Mouse (Mus musculus) spleen, adult 2 months (tissue): Measurements from ENCODE around the gene Ppfia4. TPM values are rescaled to one million over a fixed set of nuclear protein-coding genes. Genes with fewer than 3 reads are reported as not detected.
A peak's percentile ranks its signal among the peaks of the same experiment; 100 is the strongest.

Source experiments
- DNase-seq, 2 experiments: peaks; one replicate each; pipeline versions ENCODE4 v3.0.0 to v3.0.0-alpha.2; 2012 to 2021; ENCODE audit warnings: low spot score in 2 of 2, low read depth in 1 of 2
- H3K27ac ChIP-seq: fragments of 200-500 bp; 2 replicates; pipeline ENCODE4 v1.5.1; 2012; ENCODE audit warnings: low read length, inconsistent platforms; ENCODE audit not compliant: insufficient read depth
- H3K27me3 ChIP-seq: fragments of 200-500 bp; 2 replicates; pipeline ENCODE4 v1.6.1; 2012; ENCODE audit warnings: mild to moderate bottlenecking, moderate library complexity, low read length, inconsistent platforms; ENCODE audit not compliant: control insufficient read depth, insufficient read depth
- H3K36me3 ChIP-seq: fragments of 200-500 bp; 2 replicates; pipeline ENCODE4 v1.6.1; 2012; ENCODE audit warnings: mild to moderate bottlenecking, low read length, inconsistent platforms; ENCODE audit not compliant: control insufficient read depth, insufficient read depth
- H3K4me1 ChIP-seq: fragments of 200-500 bp; 2 replicates; pipeline ENCODE4 v1.6.1; 2011; ENCODE audit warnings: inconsistent platforms; ENCODE audit not compliant: control insufficient read depth, insufficient read depth, insufficient read length
- H3K4me3 ChIP-seq: fragments of 200-500 bp; 2 replicates; pipeline ENCODE4 v1.5.1; 2011; ENCODE audit warnings: mild to moderate bottlenecking, inconsistent platforms; ENCODE audit not compliant: insufficient read depth, insufficient read length; ENCODE audit errors: extremely low read depth
- CTCF ChIP-seq: fragments of 200-500 bp; IDR thresholded peaks from 2 replicates; pipeline ENCODE4 v1.5.1; 2011; ENCODE audit warnings: mild to moderate bottlenecking, inconsistent platforms; ENCODE audit not compliant: insufficient read depth, insufficient read length, insufficient replicate concordance; ENCODE audit errors: extremely low read depth
- POLR2A ChIP-seq: fragments of 200-500 bp; IDR thresholded peaks from 2 replicates; pipeline ENCODE4 v1.6.1; 2011; ENCODE audit warnings: low read depth, low read length, inconsistent platforms
- WGBS: fragments of 180-500 bp; shearing (Covaris S2); methylation state at CpG from one replicate; pipeline ENCODE4 v1.1.7; 2018; 5-methylcytosine and 5-hydroxymethylcytosine counted together
- polyA plus RNA-seq: library from polyadenylated mRNA; depleted of rRNA; stranded (reverse); fragments of >200 nt; gene quantifications from 2 replicates; pipeline ENCODE4 v1.2.3, GENCODE M21; 2012

Gene Ppfia4
- polyA plus RNA-seq, 1 experiment: 20.1 TPM

- TF ChIP-seq POLR2A (no peak), CTCF (no peak)
- H3K27ac ChIP-seq: no peak overlapping the region
- no peaks in the 10 kb centered on the region for H3K4me1 ChIP-seq
- no peak overlapping the region for H3K4me3 ChIP-seq
- H3K27me3 ChIP-seq: no peaks in the 10 kb centered on the region
- 88% methylated on average over 5 of the region's 5 CpGs for WGBS
- DNase-seq: no peak
- H3K36me3 ChIP-seq: no peaks in the 10 kb centered on the region
Observed at GRCm38 (mm10) chr1:134318261-134318660, 14.5 kb downstream of the Ppfia4 start.

- TF ChIP-seq CTCF (no peak), POLR2A (no peak)
- Histone ChIP-seq H3K4me1 (no peaks in the 10 kb centered on the region), H3K36me3 (no peaks in the 10 kb centered on the region), H3K27me3 (no peaks in the 10 kb centered on the region), H3K27ac (no peak overlapping the region), H3K4me3 (no peak overlapping the region)
- WGBS: 85% methylated on average over 9 of the region's 9 CpGs
- no peak for DNase-seq
Observed at GRCm38 (mm10) chr1:134316361-134316760, 16.4 kb downstream of the Ppfia4 start.

GRCm38 (mm10) chr1:134315181-134315580 is 17.5 kb downstream of the Ppfia4 start:
- H3K4me3 ChIP-seq: no peak overlapping the region
- no peak overlapping the region for H3K27ac ChIP-seq
- H3K27me3 ChIP-seq: no peaks in the 10 kb centered on the region
- no peaks in the 10 kb centered on the region for H3K4me1 ChIP-seq
- no peak for DNase-seq
- no peaks in the 10 kb centered on the region for H3K36me3 ChIP-seq
- no peak for TF ChIP-seq POLR2A
- 67% methylated on average over 5 of the region's 5 CpGs for WGBS

GRCm38 (mm10) chr1:134311760-134312159 is 21.0 kb downstream of the Ppfia4 start:
- DNase-seq: no peak
- Histone ChIP-seq H3K36me3 (no peaks in the 10 kb centered on the region), H3K4me1 (no peaks in the 10 kb centered on the region), H3K4me3 (no peak overlapping the region), H3K27ac (no peak overlapping the region), H3K27me3 (no peaks in the 10 kb centered on the region)
- WGBS: 92% methylated on average over 7 of the region's 7 CpGs
- TF ChIP-seq CTCF: no peak
- TF ChIP-seq POLR2A: no peak

- Histone ChIP-seq H3K27me3 (no peaks in the 10 kb centered on the region), H3K27ac (no peak overlapping the region), H3K4me3 (no peak overlapping the region), H3K4me1 (no peaks in the 10 kb centered on the region), H3K36me3 (no peaks in the 10 kb centered on the region)
- TF ChIP-seq POLR2A (no peak), CTCF (no peak)
- WGBS: 92% methylated on average over 3 of the region's 3 CpGs
- DNase-seq: no peak
Observed at GRCm38 (mm10) chr1:134310729-134311128, 22.0 kb downstream of the Ppfia4 start.

- no peak for TF ChIP-seq POLR2A
- TF ChIP-seq CTCF: no peak
- Histone ChIP-seq H3K27ac (no peak overlapping the region), H3K4me1 (no peaks in the 10 kb centered on the region), H3K36me3 (no peaks in the 10 kb centered on the region), H3K27me3 (no peaks in the 10 kb centered on the region), H3K4me3 (no peak overlapping the region)
- WGBS: 85% methylated on average over 2 of the region's 2 CpGs
- DNase-seq: no peak
Observed at GRCm38 (mm10) chr1:134310291-134310690, 22.4 kb downstream of the Ppfia4 start.

GRCm38 (mm10) chr1:134307409-134307808 is 25.3 kb downstream of the Ppfia4 start:
- no peak for DNase-seq
- Histone ChIP-seq H3K36me3 (no peaks in the 10 kb centered on the region), H3K27me3 (no peaks in the 10 kb centered on the region), H3K4me1 (peaks cover 14% of the 10 kb centered on the region; the same call in 1 of the 2 replicates), H3K4me3 (no peak overlapping the region), H3K27ac (no peak overlapping the region)
- no peak for TF ChIP-seq POLR2A
- 49% methylated on average over 10 of the region's 10 CpGs for WGBS

- no peaks in the 10 kb centered on the region for H3K27me3 ChIP-seq
- H3K4me1 ChIP-seq: peaks cover 21% of the 10 kb centered on the region; the same call in 1 of the 2 replicates
- H3K36me3 ChIP-seq: no peaks in the 10 kb centered on the region
- 0 out of 2 replicates have a peak overlapping the region, but pooled peaks have one; percentile 2 for H3K27ac ChIP-seq
- no peak for DNase-seq
- no peak for TF ChIP-seq POLR2A
- no peak for TF ChIP-seq CTCF
- H3K4me3 ChIP-seq: no peak overlapping the region
- WGBS: 92% methylated on average over 9 of the region's 9 CpGs
Observed at GRCm38 (mm10) chr1:134304940-134305339, 27.8 kb downstream of the Ppfia4 start.
